Mouse (Mus musculus) adrenal gland, postnatal 25 days (tissue): ENCODE measurements around the gene Bax. TPM values are rescaled to one million over a fixed set of nuclear protein-coding genes. Genes with fewer than 3 reads are reported as not detected.

Experiments
- DNase-seq: peaks from one replicate; pipeline ENCODE4 v3.0.0; 2021; ENCODE audit warnings: mixed read lengths
- microRNA-seq, 2 experiments: library from miRNA; unstranded; fragments of <30 nt; microRNA quantifications; one replicate each; pipeline ENCODE4 v1.2.0; 2021
- total RNA-seq: library from RNA; stranded (reverse); gene quantifications from 2 replicates; pipeline ENCODE4 v1.2.3, GENCODE M21; 2021

The Bax gene
- total RNA-seq, 1 experiment from 2014 or later: 68.8 TPM

GRCm38 (mm10) chr7:45414740-45415224 is 51.9 kb downstream of the Bax start:
- no peak for DNase-seq

GRCm38 (mm10) chr7:45413864-45414739 is 52.6 kb downstream of the Bax start:
- DNase-seq: no peak

- peak; percentile 34 for DNase-seq
Measured at GRCm38 (mm10) chr7:45413113-45413863, 53.4 kb downstream of the Bax start, which contains the start of gene Ntf5. Ntf5 (plus strand) TSS chr7:45413695.

- DNase-seq: no peak
Measured at GRCm38 (mm10) chr7:45412421-45412820, 54.3 kb downstream of the Bax start.

Small RNAs within 50 kb of the gene (microRNA-seq; reads per million reads assigned to microRNA genes)
- gene Gm22133: 2.1 to 6.2 reads per million in 2 experiments

Other genes starting within 250 kb of the Bax start
- 2.7 TPM in 2 replicates for gene Cd37, start 227.8 kb downstream of the Bax start, total RNA-seq
- gene Slc6a16, start 225.8 kb downstream of the Bax start, total RNA-seq: not detected in 2 replicates
- gene Slc6a21, start 189.4 kb downstream of the Bax start, total RNA-seq: not detected in 2 replicates
- gene Trpm4, start 133.1 kb downstream of the Bax start, total RNA-seq: 9.3 and 14.2 TPM in 2 replicates
- 0.18 TPM in 1 of 2 replicates, not detected in the other for gene Hrc, start 131.6 kb downstream of the Bax start, total RNA-seq
- gene Ppfia3, start 99.9 kb downstream of the Bax start, total RNA-seq: 1.9 and 2.9 TPM in 2 replicates
- gene Lin7b, start 96.3 kb downstream of the Bax start, total RNA-seq: 8.7 TPM in 1 of 2 replicates, not detected in the other
- 361 and 425 TPM in 2 replicates for gene Snrnp70, start 71.2 kb downstream of the Bax start, total RNA-seq
- gene Kcna7, start 61.2 kb downstream of the Bax start, total RNA-seq: not detected in 2 replicates
- not detected in 2 replicates for gene Ntf5, start 53.2 kb downstream of the Bax start, total RNA-seq
- not detected in 2 replicates for gene Lhb, start 46.1 kb downstream of the Bax start, total RNA-seq
- gene Gys1, start 32.1 kb downstream of the Bax start, total RNA-seq: 39.4 and 44.2 TPM in 2 replicates
- gene Ruvbl2, start 28.8 kb downstream of the Bax start, total RNA-seq: 50.7 and 51.6 TPM in 2 replicates
- 786 and 951 TPM in 2 replicates for gene Ftl1, start 7.0 kb downstream of the Bax start, total RNA-seq
- gene Tulp2, start 15.0 kb upstream of the Bax start, total RNA-seq: 0.46 and 0.67 TPM in 2 replicates
- 21.0 and 40.1 TPM in 2 replicates for gene Gm45808, start 19.9 kb upstream of the Bax start, total RNA-seq
- gene Dhdh, start 21.9 kb upstream of the Bax start, total RNA-seq: 62.3 and 75.5 TPM in 2 replicates
- 220 and 264 TPM in 2 replicates for gene Nucb1, start 43.5 kb upstream of the Bax start, total RNA-seq
- gene Ppp1r15a, start 59.4 kb upstream of the Bax start, total RNA-seq: 28.0 and 29.6 TPM in 2 replicates
- 3.2 and 3.3 TPM in 2 replicates for gene Plekha4, start 59.4 kb upstream of the Bax start, total RNA-seq
- 0.95 and 1.0 TPM in 2 replicates for gene Hsd17b14, start 88.0 kb upstream of the Bax start, total RNA-seq
- 218 and 244 TPM in 2 replicates for gene Bcat2, start 103.3 kb upstream of the Bax start, total RNA-seq
- not detected in 2 replicates for gene Fgf21, start 148.6 kb upstream of the Bax start, total RNA-seq
- not detected in 2 replicates for gene Fut1, start 150.4 kb upstream of the Bax start, total RNA-seq
- 0.36 TPM in 1 of 2 replicates, not detected in the other for gene Izumo1, start 154.9 kb upstream of the Bax start, total RNA-seq
- 21.3 and 23.3 TPM in 2 replicates for gene Rasip1, start 160.6 kb upstream of the Bax start, total RNA-seq
- gene Mamstr, start 173.1 kb upstream of the Bax start, total RNA-seq: 3.5 and 4.3 TPM in 2 replicates
- gene Fut2, start 199.5 kb upstream of the Bax start, total RNA-seq: not detected in 2 replicates
- not detected in 2 replicates for gene Ntn5, start 217.1 kb upstream of the Bax start, total RNA-seq
- gene Sec1, start 227.5 kb upstream of the Bax start, total RNA-seq: 0.39 TPM in 1 of 2 replicates, not detected in the other
- gene Car11, start 232.9 kb upstream of the Bax start, total RNA-seq: 15.7 and 15.8 TPM in 2 replicates
- gene Dbp, start 238.2 kb upstream of the Bax start, total RNA-seq: 282 and 444 TPM in 2 replicates
- gene Rpl18, start 248.6 kb upstream of the Bax start, total RNA-seq: 964 and 1,249 TPM in 2 replicates